In the genomic region with DNA sequence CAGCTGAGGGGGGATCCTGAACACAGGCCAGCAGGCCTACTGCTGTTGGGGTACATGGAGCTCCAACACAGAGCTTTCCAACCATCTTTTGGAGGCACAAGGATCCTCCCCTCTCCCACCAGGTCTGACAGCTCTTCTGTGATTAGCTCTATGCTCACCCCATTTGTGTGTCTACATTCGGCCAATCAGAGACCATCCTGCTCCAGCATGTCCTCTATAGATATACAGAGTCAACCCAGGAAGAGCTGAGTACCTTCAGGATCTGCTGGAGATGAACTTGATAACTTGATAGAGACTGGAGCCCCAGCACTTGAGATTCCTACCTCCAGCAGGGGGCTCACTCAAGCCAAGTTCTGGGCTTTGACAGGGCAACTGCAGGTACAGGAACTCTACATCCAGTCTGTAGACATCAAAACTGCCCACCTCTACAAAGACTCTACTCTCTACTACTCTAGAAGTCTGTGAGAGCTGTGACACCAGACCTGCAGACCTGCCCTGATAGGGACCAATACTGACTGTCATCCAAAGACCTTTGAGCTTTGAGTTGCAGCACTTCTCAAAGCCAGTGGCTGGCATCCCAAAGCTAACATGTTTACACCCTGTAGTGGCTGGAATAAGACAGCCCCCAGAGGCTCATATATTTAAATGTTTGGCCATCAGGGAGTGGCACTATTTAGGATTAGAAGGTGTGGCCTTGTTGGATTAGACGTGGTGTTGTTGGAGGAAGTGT, we compare ENCODE assay signal across 11 mouse cellular contexts. TPM values are rescaled to one million over a fixed set of nuclear protein-coding genes. Genes with fewer than 3 reads are reported as not detected.
DNase-seq lines count a peak whose midpoint lies in the region; ATAC-seq and TF ChIP-seq lines count a peak whose summit lies in the region.
"Had no signal": no experiment of that assay in that cellular context is flagged by ENCODE, and none has a peak within 500 bp of the region (broad histone marks: within the 10 kb centered on the region; RNA-seq: fewer than 3 reads in every experiment).

No protein-coding gene starts in this region.

- peaks cover 8% of the 10 kb centered on the region; the same call in 1 of the 2 replicates for H3K79me2 ChIP-seq in liver, adult 2 months (ENCODE audit: control insufficient read depth, insufficient read depth, low read length)

- WGBS in bone marrow, adult 2 months, result 67% methylated on average over 2 of the region's 2 CpGs
- 45% methylated on average over 2 of the region's 2 CpGs for WGBS in liver, adult 2 months
- WGBS in spleen, adult 2 months, result 89% methylated on average over 2 of the region's 2 CpGs

- H3K36me3 ChIP-seq in liver, adult 2 months (ENCODE audit: control insufficient read depth, insufficient read depth, low read length), result no peaks in the 10 kb centered on the region
- H3K36me3 ChIP-seq in spleen, adult 2 months (ENCODE audit: control insufficient read depth, insufficient read depth, low read length), result no peaks in the 10 kb centered on the region; the same call in 1 of the 2 replicates
- H3K36me3 ChIP-seq: heart, embryonic 15.5 days had no signal

- TF ChIP-seq POLR2A in bone marrow, adult 2 months (IDR thresholded peaks at IDR 0.05; ENCODE audit: borderline replicate concordance, control insufficient read depth, low read depth, low read length), result no peak
- TF ChIP-seq POLR2A in liver, adult 2 months (IDR thresholded peaks at IDR 0.05; ENCODE audit: extremely low read depth, insufficient read depth, low read length), result no peak
- TF ChIP-seq POLR2A in spleen, adult 2 months (IDR thresholded peaks at IDR 0.05; ENCODE audit: low read depth, low read length), result no peak

- no peak overlapping the region for H3K9ac ChIP-seq in liver, adult 2 months (ENCODE audit: low read depth, low read length)
- H3K9ac ChIP-seq: forebrain, embryonic 12.5 days; heart, embryonic 15.5 days had no signal

- no peak overlapping the region for H3K4me3 ChIP-seq in bone marrow, adult 2 months (replicated peaks; ENCODE audit: control insufficient read depth, low read depth, low read length)
- no peak overlapping the region for H3K4me3 ChIP-seq in liver, adult 2 months (ENCODE audit: insufficient read depth, low read depth, low read length)
- no peak overlapping the region for H3K4me3 ChIP-seq in spleen, adult 2 months (ENCODE audit: extremely low read depth, insufficient read depth, insufficient read length)
- H3K4me3 ChIP-seq: forebrain, embryonic 12.5 days; heart, embryonic 15.5 days; midbrain, embryonic 10.5 days had no signal

- peak; percentile 9 for ATAC-seq in CD4-positive, CD25-positive, alpha-beta regulatory T cell, adult 4 months

- no peaks in the 10 kb centered on the region for H3K27me3 ChIP-seq in liver, adult 2 months (ENCODE audit: control insufficient read depth, insufficient read depth, low read length)
- no peaks in the 10 kb centered on the region for H3K27me3 ChIP-seq in spleen, adult 2 months (ENCODE audit: control insufficient read depth, insufficient read depth, low read length)
- H3K27me3 ChIP-seq: forebrain, embryonic 12.5 days; heart, embryonic 15.5 days had no signal

- H3K4me1 ChIP-seq in bone marrow, adult 2 months (ENCODE audit: control insufficient read depth, insufficient read depth, low read length), result peaks cover 16% of the 10 kb centered on the region
- peaks cover 18% of the 10 kb centered on the region for H3K4me1 ChIP-seq in liver, adult 2 months (ENCODE audit: control insufficient read depth, insufficient read depth, low read length)
- H3K4me1 ChIP-seq in spleen, adult 2 months (ENCODE audit: control insufficient read depth, insufficient read depth, insufficient read length), result peaks cover 38% of the 10 kb centered on the region
- H3K4me1 ChIP-seq: forebrain, embryonic 12.5 days had no signal

- peak; percentile 55 for TF ChIP-seq CTCF in bone marrow, adult 2 months (IDR thresholded peaks at IDR 0.05; ENCODE audit: control insufficient read depth, insufficient read depth, low read length)
- TF ChIP-seq CTCF in liver, adult 2 months (IDR thresholded peaks at IDR 0.05; ENCODE audit: low read depth, low read length), result no peak
- TF ChIP-seq CTCF in spleen, adult 2 months (IDR thresholded peaks at IDR 0.05; ENCODE audit: extremely low read depth, insufficient read depth, insufficient read length, insufficient replicate concordance), result peak; percentile 44; the same call in 1 of the 2 replicates

- DNase-seq in liver, adult 2 months (ENCODE audit: extremely low read depth, low read depth, low spot score), result peak; percentile 90
- DNase-seq in spleen, adult 2 months (ENCODE audit: low read depth in 1 of 2, low spot score in 2 of 2), result peak in 1 of 2 experiments; percentile 66
- no peak for DNase-seq in left cerebral cortex, postnatal 25 days (ENCODE audit: low spot score in 2 of 2)
- DNase-seq in layer of hippocampus, postnatal 10 days (ENCODE audit: low spot score in 2 of 2), result no peak
- no peak for DNase-seq in adrenal gland, adult 2 months
- DNase-seq in retina, embryonic 14.5 days (ENCODE audit: low spot score), result no peak

- intact Hi-C loops in left cerebral cortex, postnatal 25 days (cut with DNase I), result no loop called here

- no peak overlapping the region for H3K27ac ChIP-seq in bone marrow, adult 2 months (ENCODE audit: control insufficient read depth, insufficient read depth, low read depth, low read length, poor library complexity)
- H3K27ac ChIP-seq in liver, adult 2 months (replicated peaks; ENCODE audit: insufficient read depth, low read depth, low read length), result peak overlapping the region; percentile 62
- H3K27ac ChIP-seq in spleen, adult 2 months (ENCODE audit: insufficient read depth, low read length), result no peak overlapping the region
- H3K27ac ChIP-seq: forebrain, embryonic 12.5 days; heart, embryonic 15.5 days; midbrain, embryonic 10.5 days had no signal

RNA-seq across cellular contexts. Expression of gene Nup210, which starts 11.1 kb away (rescaled TPM):
- 100 to 1,000 TPM in 1 of 2 experiments, 10 to 100 TPM in 1; 86.2 to 109 TPM for polyA plus RNA-seq in CD4-positive, CD25-positive, alpha-beta regulatory T cell, adult 4 months (2017; shearing (Covaris generic))
- polyA plus RNA-seq in bone marrow, adult 2 months (2011; ENCODE audit: insufficient read depth, insufficient read length, low replicate concordance, missing spikeins), result 58.4 and 111 TPM in 2 replicates
- total RNA-seq in liver, adult 2 months (2014; rRNA removed), result 12.2 and 14.9 TPM in 2 replicates
- 13.8 and 18.3 TPM in 2 replicates for polyA plus RNA-seq in liver, adult 2 months (2012; rRNA removed)
- polyA plus RNA-seq in spleen, adult 2 months (2012; rRNA removed), result 176 and 180 TPM in 2 replicates
- total RNA-seq in left cerebral cortex, postnatal 25 days (2021), result 10 to 100 TPM; 26.5 to 28.9 TPM
- 10 to 100 TPM; 30.7 to 42.1 TPM for total RNA-seq in layer of hippocampus, postnatal 10 days (2021)
- 1 to 10 TPM; 4.1 to 4.5 TPM for total RNA-seq in adrenal gland, adult 2 months (2021)
- 6.3 and 6.7 TPM in 2 replicates for polyA plus RNA-seq in adrenal gland, adult 2 months (2012; rRNA removed)

RNA-seq across cellular contexts. Expression of gene Hdac11, which starts 50.9 kb away (rescaled TPM):
- 1 to 10 TPM; 1.5 to 2.0 TPM for polyA plus RNA-seq in CD4-positive, CD25-positive, alpha-beta regulatory T cell, adult 4 months (2017; shearing (Covaris generic))
- 5.9 and 7.6 TPM in 2 replicates for polyA plus RNA-seq in bone marrow, adult 2 months (2011; ENCODE audit: insufficient read depth, insufficient read length, low replicate concordance, missing spikeins)
- total RNA-seq in liver, adult 2 months (2014; rRNA removed), result 37.2 and 42.9 TPM in 2 replicates
- 58.4 and 60.5 TPM in 2 replicates for polyA plus RNA-seq in liver, adult 2 months (2012; rRNA removed)
- polyA plus RNA-seq in spleen, adult 2 months (2012; rRNA removed), result 8.3 and 8.9 TPM in 2 replicates
- total RNA-seq in left cerebral cortex, postnatal 25 days (2021), result 100 to 1,000 TPM; 158 to 161 TPM
- total RNA-seq in layer of hippocampus, postnatal 10 days (2021), result 100 to 1,000 TPM in 1 of 2 experiments, 10 to 100 TPM in 1; 96.2 to 103 TPM
- total RNA-seq in adrenal gland, adult 2 months (2021), result 10 to 100 TPM in 1 of 2 experiments, 1 to 10 TPM in 1; 6.9 to 14.6 TPM
- polyA plus RNA-seq in adrenal gland, adult 2 months (2012; rRNA removed), result 8.1 and 11.8 TPM in 2 replicates
